Comparison of ENCODE assay signal across 11 mouse cellular contexts in genomic region chr9:121520047-121520446, GRCm38 (mm10).
"Had no signal": no experiment of that assay in that cellular context is flagged by ENCODE, and none has a peak within 500 bp of the region (broad histone marks: within the 10 kb centered on the region; RNA-seq: fewer than 3 reads in every experiment).

No protein-coding gene starts in this region.

- DNase-seq: kidney, postnatal 10 days; kidney, postnatal 36 days; layer of hippocampus, postnatal 36 days; liver, embryonic 13.5 days; lung, adult 2 months; lung, postnatal 14 days; lung, postnatal 4 days; midbrain, embryonic 14.5 days; right cerebral cortex, postnatal 4 days; spleen, adult 18-20 months; thymus, postnatal 25 days had no signal
